Mouse (Mus musculus) heart, embryonic 12.5 days (tissue): ENCODE data around the gene Wscd2. TPM values are rescaled to one million over a fixed set of nuclear protein-coding genes. Genes with fewer than 3 reads are reported as not detected.

Source experiments
- ATAC-seq: fragments of 200-750 bp; cut with Nextera tagmentation; 2 replicates; pipeline ENCODE4 v1.8.0; 2017; ENCODE audit warnings: moderate TSS enrichment, moderate library complexity; ENCODE audit not compliant: insufficient number of reproducible peaks, low FRiP score
- H3K27ac ChIP-seq: fragments of 300-500 bp; sonication (generic); 2 replicates; pipeline ENCODE4 v1.5.1; 2016; ENCODE audit warnings: mild to moderate bottlenecking, moderate library complexity; ENCODE audit not compliant: poor library complexity, severe bottlenecking
- H3K27me3 ChIP-seq: fragments of 300-500 bp; sonication (generic); replicated peaks from 2 replicates; pipeline ENCODE4 v1.6.1; 2016; ENCODE audit warnings: mild to moderate bottlenecking, moderate library complexity
- H3K36me3 ChIP-seq: fragments of 300-500 bp; sonication (generic); 2 replicates; pipeline ENCODE4 v1.6.1; 2016; ENCODE audit warnings: mild to moderate bottlenecking, moderate library complexity
- H3K4me1 ChIP-seq: fragments of 300-500 bp; sonication (generic); replicated peaks from 2 replicates; pipeline ENCODE4 v1.6.1; 2016; ENCODE audit warnings: mild to moderate bottlenecking
- H3K4me2 ChIP-seq: fragments of 300-500 bp; sonication (generic); 2 replicates; pipeline ENCODE4 v1.6.1; 2016; ENCODE audit warnings: mild to moderate bottlenecking, moderate library complexity
- H3K4me3 ChIP-seq: fragments of 300-500 bp; sonication (generic); 2 replicates; pipeline ENCODE4 v1.5.1; 2016; ENCODE audit warnings: mild to moderate bottlenecking
- H3K9ac ChIP-seq: fragments of 300-500 bp; sonication (generic); 2 replicates; pipeline ENCODE4 v1.6.1; 2016; ENCODE audit warnings: mild to moderate bottlenecking, moderate library complexity
- H3K9me3 ChIP-seq: fragments of 300-500 bp; sonication (generic); replicated peaks from 2 replicates; pipeline ENCODE4 v1.6.1; 2016; ENCODE audit warnings: mild to moderate bottlenecking, moderate library complexity
- WGBS: fragments of 180-500 bp; shearing (Covaris S2); methylation state at CpG from one replicate; pipeline ENCODE4 v1.1.7; 2016; 5-methylcytosine and 5-hydroxymethylcytosine counted together
- polyA plus RNA-seq: library from polyadenylated mRNA; unstranded; fragments of >200 nt; fragmentation: Nextera tagmentation; extraction: Ambion mirVana; gene quantifications from 2 replicates; pipeline ENCODE4 v1.2.1, GENCODE M21; 2016

The Wscd2 gene
- polyA plus RNA-seq, 1 experiment from 2014 or later: 5.4 TPM

GRCm38 (mm10) chr5:113629248-113629647 is 139.1 kb downstream of the Wscd2 start:
- H3K27me3 ChIP-seq: peaks cover 19% of the 10 kb centered on the region
- H3K36me3 ChIP-seq: no peaks in the 10 kb centered on the region
- H3K4me2 ChIP-seq: no peak overlapping the region
- no peak overlapping the region for H3K4me3 ChIP-seq
- H3K9ac ChIP-seq: no peak overlapping the region
- no peak overlapping the region for H3K27ac ChIP-seq
- peaks cover 52% of the 10 kb centered on the region for H3K4me1 ChIP-seq
- peaks cover 4% of the 10 kb centered on the region; the same call in 1 of the 2 replicates for H3K9me3 ChIP-seq
- WGBS: 72% methylated on average over 3 of the region's 3 CpGs
- ATAC-seq: no peak

- H3K36me3 ChIP-seq: no peaks in the 10 kb centered on the region
- H3K9ac ChIP-seq: no peak overlapping the region
- no peak overlapping the region for H3K4me2 ChIP-seq
- H3K27ac ChIP-seq: no peak overlapping the region
- peaks cover 61% of the 10 kb centered on the region for H3K4me1 ChIP-seq
- H3K27me3 ChIP-seq: peaks cover 13% of the 10 kb centered on the region
- H3K4me3 ChIP-seq: no peak overlapping the region
- H3K9me3 ChIP-seq: no peaks in the 10 kb centered on the region
- WGBS: 57% methylated on average over 10 of the region's 10 CpGs
- ATAC-seq: no peak
Observed at GRCm38 (mm10) chr5:113630116-113630515, 140.0 kb downstream of the Wscd2 start.

GRCm38 (mm10) chr5:113633037-113633714 is 143.0 kb downstream of the Wscd2 start:
- Histone ChIP-seq H3K27ac (no peak overlapping the region), H3K4me1 (peaks cover 62% of the 10 kb centered on the region), H3K4me3 (no peak overlapping the region), H3K4me2 (no peak overlapping the region), H3K27me3 (peaks cover 14% of the 10 kb centered on the region), H3K9me3 (no peaks in the 10 kb centered on the region), H3K9ac (no peak overlapping the region), H3K36me3 (no peaks in the 10 kb centered on the region)
- ATAC-seq: no peak
- WGBS: 42% methylated on average over 9 of the region's 9 CpGs

- no peaks in the 10 kb centered on the region for H3K36me3 ChIP-seq
- H3K4me3 ChIP-seq: no peak overlapping the region
- H3K4me2 ChIP-seq: no peak overlapping the region
- WGBS: 56% methylated on average over 13 of the region's 13 CpGs
- H3K27ac ChIP-seq: no peak overlapping the region
- peak; percentile 44 for ATAC-seq
- no peaks in the 10 kb centered on the region for H3K9me3 ChIP-seq
- H3K9ac ChIP-seq: no peak overlapping the region
- H3K4me1 ChIP-seq: peaks cover 53% of the 10 kb centered on the region
- H3K27me3 ChIP-seq: peaks cover 24% of the 10 kb centered on the region
Observed at GRCm38 (mm10) chr5:113634024-113634651, 144.0 kb downstream of the Wscd2 start.

GRCm38 (mm10) chr5:113634887-113635610 is 144.9 kb downstream of the Wscd2 start:
- peaks cover 33% of the 10 kb centered on the region for H3K27me3 ChIP-seq
- H3K27ac ChIP-seq: no peak overlapping the region
- H3K4me3 ChIP-seq: no peak overlapping the region
- ATAC-seq: no peak
- no peaks in the 10 kb centered on the region for H3K36me3 ChIP-seq
- no peak overlapping the region for H3K9ac ChIP-seq
- 55% methylated on average over 7 of the region's 7 CpGs for WGBS
- H3K4me1 ChIP-seq: peaks cover 52% of the 10 kb centered on the region
- no peak overlapping the region for H3K4me2 ChIP-seq
- no peaks in the 10 kb centered on the region for H3K9me3 ChIP-seq

GRCm38 (mm10) chr5:113635861-113636565 is 145.9 kb downstream of the Wscd2 start:
- Histone ChIP-seq H3K27me3 (peaks cover 42% of the 10 kb centered on the region), H3K27ac (no peak overlapping the region), H3K36me3 (no peaks in the 10 kb centered on the region), H3K4me1 (peaks cover 47% of the 10 kb centered on the region), H3K9ac (no peak overlapping the region), H3K4me3 (no peak overlapping the region), H3K9me3 (no peaks in the 10 kb centered on the region), H3K4me2 (no peak overlapping the region)
- 65% methylated on average over 15 of the region's 15 CpGs for WGBS
- ATAC-seq: no peak

- H3K9ac ChIP-seq: no peak overlapping the region
- WGBS: 78% methylated on average over 4 of the region's 4 CpGs
- no peak overlapping the region for H3K27ac ChIP-seq
Observed at GRCm38 (mm10) chr5:113637631-113638030, 147.5 kb downstream of the Wscd2 start.

GRCm38 (mm10) chr5:113638055-113638454 is 147.9 kb downstream of the Wscd2 start:
- H3K36me3 ChIP-seq: no peaks in the 10 kb centered on the region
- H3K9me3 ChIP-seq: no peaks in the 10 kb centered on the region
- H3K27ac ChIP-seq: no peak overlapping the region
- no peak overlapping the region for H3K4me3 ChIP-seq
- ATAC-seq: no peak
- H3K4me2 ChIP-seq: no peak overlapping the region
- peaks cover 49% of the 10 kb centered on the region for H3K27me3 ChIP-seq
- H3K4me1 ChIP-seq: peaks cover 46% of the 10 kb centered on the region
- H3K9ac ChIP-seq: no peak overlapping the region
- WGBS: 58% methylated on average over 12 of the region's 12 CpGs

More at GRCm38 (mm10) chr5:113637631-113638030, 147.5 kb downstream of the Wscd2 start:
- no peaks in the 10 kb centered on the region for H3K9me3 ChIP-seq
- H3K4me1 ChIP-seq: peaks cover 46% of the 10 kb centered on the region
- no peak overlapping the region for H3K4me3 ChIP-seq
- H3K27me3 ChIP-seq: peaks cover 49% of the 10 kb centered on the region
- ATAC-seq: no peak
- no peak overlapping the region for H3K4me2 ChIP-seq
- H3K36me3 ChIP-seq: no peaks in the 10 kb centered on the region

- no peaks in the 10 kb centered on the region for H3K9me3 ChIP-seq
- H3K27me3 ChIP-seq: peaks cover 49% of the 10 kb centered on the region
- peaks cover 41% of the 10 kb centered on the region for H3K4me1 ChIP-seq
- H3K4me2 ChIP-seq: no peak overlapping the region
- no peak overlapping the region for H3K4me3 ChIP-seq
- H3K27ac ChIP-seq: no peak overlapping the region
- 59% methylated on average over 5 of the region's 5 CpGs for WGBS
- H3K36me3 ChIP-seq: no peaks in the 10 kb centered on the region
- ATAC-seq: no peak
- H3K9ac ChIP-seq: no peak overlapping the region
Observed at GRCm38 (mm10) chr5:113639126-113639525, 149.0 kb downstream of the Wscd2 start.
